Mouse (Mus musculus) C2C12 (cell line): ENCODE results near the gene Mrps18c.

Experiments
- CEBPB ChIP-seq: IDR thresholded peaks from one replicate; pipeline ENCODE4 v1.6.1; 2011; ENCODE audit warnings: low read depth, mild to moderate bottlenecking, control low read depth, moderate library complexity
- CTCF ChIP-seq: IDR thresholded peaks from one replicate; pipeline ENCODE4 v1.5.1; 2011; ENCODE audit not compliant: control insufficient read depth, insufficient read depth, insufficient read length
- FOSL1 ChIP-seq: IDR thresholded peaks from one replicate; pipeline ENCODE4 v1.8.0; 2011; ENCODE audit warnings: mild to moderate bottlenecking, low read length; ENCODE audit not compliant: poor library complexity, insufficient read depth, severe bottlenecking
- MAX ChIP-seq: IDR thresholded peaks from one replicate; pipeline ENCODE4 v1.6.1; 2011; ENCODE audit warnings: mild to moderate bottlenecking, control low read depth
- MYOD1 ChIP-seq: IDR thresholded peaks from one replicate; pipeline ENCODE4 v1.6.1; 2011; ENCODE audit warnings: low read depth; ENCODE audit not compliant: control insufficient read depth, insufficient read length
- MYOG ChIP-seq: IDR thresholded peaks from one replicate; pipeline ENCODE4 v1.6.1; 2011; ENCODE audit not compliant: control insufficient read depth, insufficient read length; ENCODE audit errors: extremely low read depth
- USF1 ChIP-seq: IDR thresholded peaks from one replicate; pipeline ENCODE4 v1.6.1; 2011; ENCODE audit warnings: low read depth, mild to moderate bottlenecking, control low read depth, moderate library complexity

DNA sequence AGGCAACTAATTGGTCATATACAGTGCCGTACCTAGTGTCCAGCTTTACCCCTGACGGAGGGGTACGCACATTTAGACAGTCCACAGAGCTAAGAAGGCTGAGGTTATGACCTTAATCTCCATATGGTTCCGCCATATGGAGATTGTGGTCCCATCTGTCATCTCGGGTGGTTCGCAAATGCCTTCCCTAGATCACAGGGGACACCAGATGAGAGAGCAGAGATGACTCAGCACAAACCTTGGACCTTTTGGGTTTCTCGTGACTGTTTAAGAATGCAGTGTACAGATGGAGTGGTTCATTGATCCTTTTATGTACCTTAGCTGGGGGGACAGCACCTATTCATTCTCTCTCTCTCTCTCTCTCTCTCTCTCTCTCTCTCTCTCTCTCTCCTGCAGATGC is 45.0 kb upstream of the Mrps18c start:
- TF ChIP-seq CTCF: no peak
- TF ChIP-seq CEBPB: no peak
- TF ChIP-seq USF1: no peak
- TF ChIP-seq MAX: no peak
- TF ChIP-seq MYOD1: no peak
- no peak for TF ChIP-seq MYOG
- no peak for TF ChIP-seq FOSL1
